Mouse (Mus musculus) CH12.LX (cell line): ENCODE results near the gene Acsbg2. TPM values are rescaled to one million over a fixed set of nuclear protein-coding genes. Genes with fewer than 3 reads are reported as not detected.

Source experiments
- DNase-seq: peaks from one replicate; pipeline ENCODE4 v3.0.0-alpha.2; 2013; ENCODE audit errors: extremely low read depth
- H3K27ac ChIP-seq: 2 replicates; pipeline ENCODE4 v1.5.1; 2012; ENCODE audit warnings: low read depth, mild to moderate bottlenecking, control low read depth, moderate library complexity; ENCODE audit not compliant: insufficient read depth
- H3K27me3 ChIP-seq: replicated peaks from 2 replicates; pipeline ENCODE3; 2012; ENCODE audit warnings: inconsistent platforms
- H3K36me3 ChIP-seq, 2 experiments: replicated peaks in 1 of 2; 2 replicates each; pipeline versions ENCODE3 to v1.6.1; 2012; ENCODE audit warnings: inconsistent platforms in 1 of 2, low read length in 1 of 2, mild to moderate bottlenecking in 1 of 2, mixed read lengths in 1 of 2, moderate library complexity in 1 of 2; ENCODE audit not compliant: control insufficient read depth in 1 of 2, insufficient read depth in 1 of 2
- H3K4me1 ChIP-seq, 2 experiments: 2 replicates each; pipeline ENCODE4 v1.6.1; 2012; ENCODE audit warnings: inconsistent platforms in 1 of 2, moderate library complexity in 1 of 2; ENCODE audit not compliant: insufficient read depth in 2 of 2, control insufficient read depth in 1 of 2
- H3K4me2 ChIP-seq: 2 replicates; pipeline ENCODE4 v1.6.1; 2012; ENCODE audit warnings: low read depth, mild to moderate bottlenecking, control low read depth; ENCODE audit not compliant: poor library complexity, insufficient read depth, severe bottlenecking
- H3K4me3 ChIP-seq, 3 experiments: fragments of 150-350 bp in 1 of 3; sonication (generic) in 1 of 3; replicated peaks in 1 of 3; 2 replicates each; pipeline versions ENCODE3 to v1.5.1; 2011 to 2012; ENCODE audit warnings: low read depth in 2 of 3, low read length in 2 of 3, mild to moderate bottlenecking in 2 of 3, moderate library complexity in 2 of 3, control low read depth in 1 of 3, improper control_type of control experiment in 1 of 3, inconsistent platforms in 1 of 3, mixed read lengths in 1 of 3; ENCODE audit not compliant: poor library complexity in 1 of 3
- H3K79me2 ChIP-seq: replicated peaks from 2 replicates; pipeline ENCODE4 v1.6.1; 2012; ENCODE audit warnings: mild to moderate bottlenecking, moderate library complexity; ENCODE audit not compliant: control insufficient read depth, poor library complexity, insufficient read depth, severe bottlenecking; ENCODE audit errors: extremely low read depth
- H3K9ac ChIP-seq: 2 replicates; pipeline ENCODE4 v1.6.1; 2012; ENCODE audit warnings: low read depth, mild to moderate bottlenecking, control low read depth, moderate library complexity; ENCODE audit not compliant: insufficient read depth
- H3K9me3 ChIP-seq: replicated peaks from 2 replicates; pipeline ENCODE3; 2012; ENCODE audit warnings: low read length, inconsistent platforms, mixed read lengths
- BHLHE40 ChIP-seq: IDR thresholded peaks from 2 replicates; pipeline ENCODE4 v1.6.1; 2011; ENCODE audit warnings: mild to moderate bottlenecking, low read depth, low read length, improper control_type of control experiment
- CHD1 ChIP-seq: IDR thresholded peaks from 2 replicates; pipeline ENCODE4 v1.6.1; 2012; ENCODE audit warnings: low read depth, low read length, improper control_type of control experiment, inconsistent platforms
- CHD2 ChIP-seq: IDR thresholded peaks from 2 replicates; pipeline ENCODE4 v1.6.1; 2011; ENCODE audit warnings: low read length, improper control_type of control experiment
- E2F4 ChIP-seq: IDR thresholded peaks from 2 replicates; pipeline ENCODE4 v1.6.1; 2011; ENCODE audit warnings: low read depth, low read length, improper control_type of control experiment; ENCODE audit not compliant: insufficient replicate concordance
- ELF1 ChIP-seq: IDR thresholded peaks from 2 replicates; pipeline ENCODE4 v1.6.1; 2014; ENCODE audit warnings: low read depth, mild to moderate bottlenecking, inconsistent platforms, low read length, improper control_type of control experiment
- GABPA ChIP-seq: IDR thresholded peaks from 2 replicates; pipeline ENCODE4 v1.6.1; 2012; ENCODE audit warnings: low read depth, low read length, improper control_type of control experiment, inconsistent platforms; ENCODE audit not compliant: insufficient replicate concordance
- IRF4 ChIP-seq: IDR thresholded peaks from 2 replicates; pipeline ENCODE4 v1.6.1; 2014; ENCODE audit warnings: low read depth, mild to moderate bottlenecking, inconsistent platforms, low read length, improper control_type of control experiment
- JUN ChIP-seq: IDR thresholded peaks from 2 replicates; pipeline ENCODE4 v1.6.1; 2011; ENCODE audit warnings: low read depth, mild to moderate bottlenecking, low read length, improper control_type of control experiment, moderate library complexity; ENCODE audit not compliant: insufficient read depth
- JUND ChIP-seq: conservative IDR thresholded peaks from 2 replicates; pipeline ENCODE4 v1.6.1; 2011; ENCODE audit warnings: low read depth, low read length, improper control_type of control experiment
- MAX ChIP-seq: IDR thresholded peaks from 2 replicates; pipeline ENCODE4 v1.6.1; 2011; ENCODE audit warnings: low read length, improper control_type of control experiment
- MAZ ChIP-seq: IDR thresholded peaks from 2 replicates; pipeline ENCODE4 v1.6.1; 2012; ENCODE audit warnings: low read depth, mild to moderate bottlenecking, inconsistent platforms, low read length, improper control_type of control experiment, moderate library complexity
- MEF2A ChIP-seq: IDR thresholded peaks from 2 replicates; pipeline ENCODE4 v1.6.1; 2014; ENCODE audit warnings: low read depth, mild to moderate bottlenecking, inconsistent platforms, low read length, improper control_type of control experiment, borderline replicate concordance
- MXI1 ChIP-seq: IDR thresholded peaks from 2 replicates; pipeline ENCODE4 v1.6.1; 2011; ENCODE audit warnings: mild to moderate bottlenecking, low read depth, low read length, improper control_type of control experiment
- MYC ChIP-seq: IDR thresholded peaks from 2 replicates; pipeline ENCODE4 v1.6.1; 2011; ENCODE audit warnings: low read depth, mild to moderate bottlenecking, improper control_type of control experiment, low read length
- NELFE ChIP-seq: IDR thresholded peaks from 2 replicates; pipeline ENCODE4 v1.6.1; 2011; ENCODE audit warnings: low read depth, low read length, improper control_type of control experiment
- NRF1 ChIP-seq: IDR thresholded peaks from 2 replicates; pipeline ENCODE4 v1.6.1; 2014; ENCODE audit warnings: low read depth, mild to moderate bottlenecking, inconsistent platforms, low read length, improper control_type of control experiment, moderate library complexity
- PAX5 ChIP-seq: IDR thresholded peaks from 2 replicates; pipeline ENCODE4 v1.6.1; 2012; ENCODE audit warnings: low read length, inconsistent platforms, mixed read lengths
- POLR2A ChIP-seq: IDR thresholded peaks from 2 replicates; pipeline ENCODE4 v1.6.1; 2011; ENCODE audit warnings: low read depth, mild to moderate bottlenecking, improper control_type of control experiment, low read length
- RAD21 ChIP-seq: IDR thresholded peaks from 2 replicates; pipeline ENCODE4 v1.6.1; 2011; ENCODE audit warnings: low read depth, mild to moderate bottlenecking, low read length, improper control_type of control experiment, moderate library complexity
- SIN3A ChIP-seq: IDR thresholded peaks from 2 replicates; pipeline ENCODE4 v1.6.1; 2012; ENCODE audit warnings: low read length, improper control_type of control experiment, inconsistent platforms
- SMC3 ChIP-seq: IDR thresholded peaks from 2 replicates; pipeline ENCODE4 v1.6.1; 2011; ENCODE audit warnings: low read depth, low read length, improper control_type of control experiment
- TBP ChIP-seq: conservative IDR thresholded peaks from 2 replicates; pipeline ENCODE4 v1.6.1; 2011; ENCODE audit warnings: low read depth, low read length, improper control_type of control experiment
- TCF12 ChIP-seq: IDR thresholded peaks from 2 replicates; pipeline ENCODE4 v1.6.1; 2014; ENCODE audit warnings: low read depth, mild to moderate bottlenecking, inconsistent platforms, low read length, improper control_type of control experiment
- USF1 ChIP-seq: IDR thresholded peaks from 2 replicates; pipeline ENCODE4 v1.6.1; 2014; ENCODE audit warnings: low read depth, mild to moderate bottlenecking, inconsistent platforms, low read length, improper control_type of control experiment
- USF2 ChIP-seq: conservative IDR thresholded peaks from 2 replicates; pipeline ENCODE4 v1.6.1; 2011; ENCODE audit warnings: low read depth, low read length, improper control_type of control experiment
- ZC3H11A ChIP-seq: IDR thresholded peaks from 2 replicates; pipeline ENCODE4 v1.6.1; 2012; ENCODE audit warnings: low read depth, mild to moderate bottlenecking, inconsistent platforms, low read length, improper control_type of control experiment
- ZMIZ1 ChIP-seq: IDR thresholded peaks from 2 replicates; pipeline ENCODE4 v1.6.1; 2012; ENCODE audit warnings: low read depth, mild to moderate bottlenecking, inconsistent platforms, low read length, improper control_type of control experiment
- dilution Hi-C: fragments of 300-500 bp; cut with MboI; formaldehyde crosslinking; loops from 2 replicates; pipeline ENCODE4 v1.14.3; 2020; ENCODE audit warnings: low sequenced_read_pairs; ENCODE audit not compliant: extremely low pct_unique_long_range_greater_than_20kb, extremely low pct_ligation_motif_present
- in situ Hi-C: fragments of 300-500 bp; cut with MboI; formaldehyde crosslinking; loops from 3 replicates; pipeline ENCODE4 v1.14.3; 2019; ENCODE audit warnings: low sequenced_read_pairs, low pct_ligation_motif_present, low pct_unique_long_range_greater_than_20kb, mixed read lengths
- polyA plus RNA-seq: library from polyadenylated mRNA; unstranded; fragments of >175 nt; gene quantifications from 2 replicates; pipeline ENCODE4 v1.2.1, GENCODE M21; 2012; ENCODE audit warnings: low read depth; ENCODE audit not compliant: insufficient read length
- total RNA-seq, 2 experiments: library from RNA; depleted of rRNA; stranded (reverse); fragments of 300-350 nt in 1 of 2; fragments of >200 nt in 1 of 2; gene quantifications; 2 replicates each; pipeline ENCODE4 v1.2.3; 2012 to 2014

Acsbg2 gene
- total and polyA plus RNA-seq, 3 experiments = not detected

GRCm38 (mm10) chr17:56802065-56802464 lies 72.2 kb downstream of the Acsbg2 start:
- dilution Hi-C loops (no loop called here), in situ Hi-C loops (no loop called here)
- Histone ChIP-seq H3K4me3 (no peak overlapping the region), H3K9me3 (no peaks in the 10 kb centered on the region), H3K36me3 (no peaks in the 10 kb centered on the region), H3K9ac (no peak overlapping the region), H3K4me2 (no peak overlapping the region), H3K27ac (no peak overlapping the region), H3K79me2 (no peaks in the 10 kb centered on the region), H3K27me3 (peaks cover 57% of the 10 kb centered on the region), H3K4me1 (peaks cover 3 to 6% of the 10 kb centered on the region in 2 experiments)
- no peak for DNase-seq
- no peak for TF ChIP-seq CHD1
- TF ChIP-seq MXI1 = no peak
- TF ChIP-seq JUND = no peak
- no peak for TF ChIP-seq MAX
- TF ChIP-seq RAD21 = no peak
- TF ChIP-seq PAX5 = no peak
- TF ChIP-seq USF2 = no peak
- no peak for TF ChIP-seq SIN3A
- no peak for TF ChIP-seq USF1
- TF ChIP-seq NELFE = no peak
- no peak for TF ChIP-seq JUN
- TF ChIP-seq ZC3H11A = no peak
- no peak for TF ChIP-seq NRF1
- no peak for TF ChIP-seq TBP
- TF ChIP-seq MYC = no peak
- no peak for TF ChIP-seq ZMIZ1

- DNase-seq = no peak
- no peaks in the 10 kb centered on the region for H3K79me2 ChIP-seq
- no peak for TF ChIP-seq MAZ
- no peak for TF ChIP-seq MXI1
- TF ChIP-seq GABPA = no peak
- no peak for TF ChIP-seq JUN
- no peak for TF ChIP-seq NRF1
- no peak for TF ChIP-seq CHD2
- TF ChIP-seq PAX5 = no peak
- TF ChIP-seq IRF4 = no peak
- no peak for TF ChIP-seq ZC3H11A
- no peak for TF ChIP-seq RAD21
- TF ChIP-seq TBP = no peak
- TF ChIP-seq JUND = no peak
- no peak for TF ChIP-seq POLR2A
- TF ChIP-seq ELF1 = no peak
- TF ChIP-seq E2F4 = no peak
- no peak for TF ChIP-seq MEF2A
- TF ChIP-seq CHD1 = no peak
- TF ChIP-seq BHLHE40 = no peak
- TF ChIP-seq SMC3 = no peak
- TF ChIP-seq TCF12 = no peak
- TF ChIP-seq, all 38 proteins: peak for 0
- H3K36me3 ChIP-seq = no peaks in the 10 kb centered on the region
- in situ Hi-C loops (no loop called here), dilution Hi-C loops (no loop called here)
- H3K4me3 ChIP-seq = no peak overlapping the region
- H3K27ac ChIP-seq = no peak overlapping the region
- H3K4me2 ChIP-seq = no peak overlapping the region
- H3K4me1 ChIP-seq = peaks cover 3 to 6% of the 10 kb centered on the region in 2 experiments
- H3K9ac ChIP-seq = no peak overlapping the region
- H3K9me3 ChIP-seq = no peaks in the 10 kb centered on the region
- H3K27me3 ChIP-seq = peaks cover 39% of the 10 kb centered on the region
Measured at GRCm38 (mm10) chr17:56799276-56799675, 75.0 kb downstream of the Acsbg2 start.
